Mouse (Mus musculus): ENCODE data around the gene Col4a4.

The Col4a4 gene

DNA sequence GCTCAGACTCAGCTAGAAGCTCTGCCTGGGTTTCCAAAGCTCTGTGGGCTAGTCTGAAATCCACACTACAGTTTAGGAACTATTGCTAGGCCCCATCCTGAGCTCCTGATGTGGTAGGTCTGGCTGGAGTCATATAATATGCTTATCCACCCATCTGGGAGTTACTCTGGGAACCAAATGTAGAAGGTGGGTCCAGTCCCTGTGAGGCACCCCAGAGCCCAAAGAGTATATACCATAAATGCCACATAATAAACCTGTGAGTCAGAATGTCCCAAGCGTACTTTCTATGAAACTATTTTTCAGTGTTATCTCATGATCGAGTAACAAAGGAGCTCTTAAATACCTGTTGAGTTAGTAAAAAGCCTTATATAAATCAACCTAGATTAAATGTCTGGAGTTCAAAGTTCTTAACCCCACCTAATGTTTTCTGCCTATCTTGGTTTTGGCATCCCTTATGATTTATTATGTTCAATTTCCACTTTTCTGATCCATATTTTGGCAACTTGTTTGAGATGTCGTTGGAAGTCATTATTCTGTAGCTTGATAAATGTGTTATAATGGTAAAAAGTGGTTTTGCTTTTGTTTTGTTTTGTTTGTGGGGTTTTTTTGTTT, 172.1 kb downstream of the Col4a4 start:
- DNase-seq (ENCODE audit: low spot score): no peak

- DNase-seq (ENCODE audit: low spot score): no peak
Measured at GRCm38 (mm10) chr1:82412085-82412484, 174.6 kb downstream of the Col4a4 start.

GRCm38 (mm10) chr1:82411521-82411920, 175.1 kb downstream of the Col4a4 start:
- no peak for DNase-seq (ENCODE audit: low spot score)

GRCm38 (mm10) chr1:82410548-82410947, 176.1 kb downstream of the Col4a4 start:
- DNase-seq (ENCODE audit: low spot score): no peak

GRCm38 (mm10) chr1:82409271-82409670, 177.4 kb downstream of the Col4a4 start:
- no peak for DNase-seq (ENCODE audit: low spot score)

DNA sequence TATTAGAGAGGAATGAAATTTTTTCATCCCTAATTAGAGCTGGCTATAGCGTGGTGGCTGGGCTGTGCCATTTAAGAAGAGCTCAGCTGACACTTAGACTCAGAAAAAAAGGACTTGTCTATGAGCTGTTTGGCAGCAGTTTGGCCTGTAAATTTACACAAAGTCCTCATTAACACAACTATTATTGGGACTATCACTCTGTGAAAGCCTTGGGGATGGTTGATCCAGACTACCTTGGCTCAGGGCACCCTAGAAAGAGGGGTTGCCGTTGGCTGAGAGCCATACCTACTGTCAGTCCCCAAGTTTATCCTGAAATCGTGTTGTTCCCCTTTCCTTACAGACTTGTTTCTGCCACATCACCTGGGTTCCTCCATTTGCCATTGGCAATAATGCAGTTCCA, 178.9 kb downstream of the Col4a4 start:
- no peak for DNase-seq (ENCODE audit: low spot score)
